Mouse (Mus musculus) intestine, embryonic 14.5 days (tissue): ENCODE results near the gene Opa1. TPM values are rescaled to one million over a fixed set of nuclear protein-coding genes. Genes with fewer than 3 reads are reported as not detected.

Experiments used
- ATAC-seq: fragments of 200-750 bp; cut with Nextera tagmentation; replicated peaks from 2 replicates; pipeline ENCODE4 v1.8.0; 2017; ENCODE audit warnings: low read depth, moderate number of reproducible peaks, moderate TSS enrichment, moderate library complexity; ENCODE audit not compliant: low FRiP score, low TSS enrichment
- DNase-seq: peaks from one replicate; pipeline ENCODE4 v3.0.0-alpha.2; 2018; ENCODE audit warnings: low spot score
- H3K27ac ChIP-seq: fragments of 300-500 bp; sonication (generic); 2 replicates; pipeline ENCODE4 v1.5.1; 2014; ENCODE audit warnings: low read depth, mild to moderate bottlenecking, control low read depth
- H3K27me3 ChIP-seq: fragments of 300-500 bp; sonication (generic); replicated peaks from 2 replicates; pipeline ENCODE4 v1.6.1; 2014; ENCODE audit warnings: low read length, control low read depth; ENCODE audit not compliant: control insufficient read depth, insufficient read depth
- H3K36me3 ChIP-seq: fragments of 300-500 bp; sonication (generic); 2 replicates; pipeline ENCODE4 v1.6.1; 2014; ENCODE audit warnings: low read length, control low read depth; ENCODE audit not compliant: control insufficient read depth, insufficient read depth
- H3K4me1 ChIP-seq: fragments of 300-500 bp; sonication (generic); replicated peaks from 2 replicates; pipeline ENCODE4 v1.6.1; 2014; ENCODE audit warnings: low read length, control low read depth, mixed read lengths; ENCODE audit not compliant: control insufficient read depth, insufficient read depth
- H3K4me2 ChIP-seq: fragments of 300-500 bp; sonication (generic); 2 replicates; pipeline ENCODE4 v1.6.1; 2014; ENCODE audit warnings: low read length
- H3K4me3 ChIP-seq: fragments of 300-500 bp; sonication (generic); 2 replicates; pipeline ENCODE4 v1.5.1; 2014; ENCODE audit warnings: low read depth, low read length, control low read depth, mixed read lengths
- H3K9ac ChIP-seq: fragments of 300-500 bp; sonication (generic); 2 replicates; pipeline ENCODE4 v1.6.1; 2014; ENCODE audit warnings: mild to moderate bottlenecking, low read length
- H3K9me3 ChIP-seq: fragments of 300-500 bp; sonication (generic); 2 replicates; pipeline ENCODE4 v1.6.1; 2016; ENCODE audit warnings: low read length, control low read depth; ENCODE audit not compliant: control insufficient read depth
- WGBS: fragments of 180-500 bp; shearing (Covaris S2); extraction: QIAGEN DNeasy Blood & Tissue Kit; methylation state at CpG from one replicate; pipeline ENCODE4 v1.1.7; 2014; 5-methylcytosine and 5-hydroxymethylcytosine counted together
- polyA plus RNA-seq: library from polyadenylated mRNA; unstranded; fragments of >200 nt; fragmentation: Nextera tagmentation; extraction: Ambion mirVana; gene quantifications from 2 replicates; pipeline ENCODE4 v1.2.1, GENCODE M21; 2014

Gene Opa1
- polyA plus RNA-seq, 1 experiment from 2014 or later, result 37.6 TPM

- no peak overlapping the region for H3K27ac ChIP-seq
- no peaks in the 10 kb centered on the region for H3K4me1 ChIP-seq
- DNase-seq (peak; percentile 56), ATAC-seq (no peak)
- H3K4me3 ChIP-seq, result no peak overlapping the region
- no peaks in the 10 kb centered on the region for H3K36me3 ChIP-seq
- H3K4me2 ChIP-seq, result peak overlapping the region; percentile 26
- H3K9ac ChIP-seq, result no peak overlapping the region
- no peaks in the 10 kb centered on the region for H3K9me3 ChIP-seq
- no peaks in the 10 kb centered on the region; the same call in none of the 2 replicates for H3K27me3 ChIP-seq
- WGBS, result 48% methylated on average over 10 of the region's 10 CpGs
These were observed 18.7 kb upstream of the Opa1 start for GRCm38 (mm10) chr16:29560454-29560853.

- Histone ChIP-seq H3K4me3 (no peak overlapping the region), H3K36me3 (no peaks in the 10 kb centered on the region), H3K27me3 (no peaks in the 10 kb centered on the region; the same call in none of the 2 replicates), H3K27ac (no peak overlapping the region), H3K9ac (no peak overlapping the region), H3K4me1 (no peaks in the 10 kb centered on the region), H3K4me2 (peak overlapping the region; percentile 26), H3K9me3 (no peaks in the 10 kb centered on the region)
- WGBS, result 8% methylated on average over 7 of the region's 7 CpGs
- DNase-seq (peak; percentile 55), ATAC-seq (no peak)
These were observed 18.3 kb upstream of the Opa1 start for GRCm38 (mm10) chr16:29560869-29561268.

DNA sequence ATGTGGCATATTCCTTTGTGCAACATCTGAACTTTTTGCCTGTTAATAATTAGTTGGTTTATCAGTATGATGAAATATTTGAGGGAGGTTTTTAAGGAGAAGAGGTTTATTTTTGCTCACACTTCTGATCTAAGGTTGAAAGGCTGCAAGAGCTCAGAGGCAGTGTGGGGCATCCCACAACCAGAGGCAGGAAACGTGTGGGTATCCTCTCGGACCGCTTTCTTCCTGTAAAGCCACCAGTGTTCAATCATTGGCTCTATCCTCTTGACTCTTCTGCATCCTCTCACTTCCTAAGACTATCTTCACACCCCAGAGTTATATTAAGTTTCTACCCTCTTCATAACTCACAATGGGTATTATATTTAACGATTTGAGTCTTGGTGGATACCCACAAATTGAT, 5.1 kb upstream of the Opa1 start:
- no peak for DNase-seq
- H3K4me2 ChIP-seq, result no peak overlapping the region
- no peaks in the 10 kb centered on the region for H3K27me3 ChIP-seq
- no peak overlapping the region for H3K9ac ChIP-seq
- no peak for ATAC-seq
- H3K27ac ChIP-seq, result no peak overlapping the region
- no peaks in the 10 kb centered on the region for H3K36me3 ChIP-seq
- no peaks in the 10 kb centered on the region for H3K9me3 ChIP-seq
- no peaks in the 10 kb centered on the region for H3K4me1 ChIP-seq
- 61% methylated on average over 4 of the region's 4 CpGs for WGBS
- no peak overlapping the region for H3K4me3 ChIP-seq

GRCm38 (mm10) chr16:29575620-29576019, 3.5 kb upstream of the Opa1 start:
- Histone ChIP-seq H3K27ac (no peak overlapping the region), H3K9ac (no peak overlapping the region), H3K36me3 (no peaks in the 10 kb centered on the region), H3K9me3 (no peaks in the 10 kb centered on the region), H3K4me2 (no peak overlapping the region), H3K27me3 (no peaks in the 10 kb centered on the region), H3K4me3 (no peak overlapping the region), H3K4me1 (peaks cover 7% of the 10 kb centered on the region; the same call in 1 of the 2 replicates)
- WGBS, result 7% methylated on average over 5 of the region's 5 CpGs
- no peak for DNase-seq
- no peak for ATAC-seq

- DNase-seq, result no peak
- peaks cover 8% of the 10 kb centered on the region; the same call in 1 of the 2 replicates for H3K4me1 ChIP-seq
- H3K4me3 ChIP-seq, result peak overlapping the region; percentile 76
- H3K27ac ChIP-seq, result no peak overlapping the region
- H3K9ac ChIP-seq, result peak overlapping the region; percentile 77
- WGBS, result 5% methylated on average over 12 of the region's 12 CpGs
- H3K9me3 ChIP-seq, result no peaks in the 10 kb centered on the region
- ATAC-seq, result no peak
- H3K27me3 ChIP-seq, result no peaks in the 10 kb centered on the region
- peak overlapping the region; percentile 96 for H3K4me2 ChIP-seq
- 0 out of 2 replicates have a peak, but pooled peaks cover under 1% of the 10 kb centered on the region for H3K36me3 ChIP-seq
These were observed 648 bp downstream of the Opa1 start for GRCm38 (mm10) chr16:29579787-29580176.

DNA sequence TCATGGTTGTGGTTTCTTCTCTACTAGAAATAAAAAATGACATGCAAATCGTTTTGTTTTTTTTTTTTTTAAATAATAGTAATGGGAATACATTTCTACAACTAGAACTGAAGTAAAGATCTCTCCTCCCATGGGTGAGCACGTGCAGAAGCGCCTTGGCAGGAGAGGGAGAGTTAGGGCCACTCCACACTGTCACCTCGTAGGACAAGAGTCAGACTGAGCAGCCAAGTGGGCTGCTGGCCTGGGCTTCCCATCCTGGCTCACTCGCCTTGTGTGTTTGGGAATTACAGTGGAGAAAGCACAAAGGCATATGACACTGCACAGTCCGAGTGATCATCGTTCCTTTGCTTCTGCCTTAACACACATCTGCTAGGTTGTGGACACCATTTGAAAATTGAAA, 13.0 kb downstream of the Opa1 start:
- 81% methylated on average over 7 of the region's 7 CpGs for WGBS
- Histone ChIP-seq H3K27ac (no peak overlapping the region), H3K9ac (no peak overlapping the region), H3K36me3 (peaks cover 72% of the 10 kb centered on the region), H3K4me2 (no peak overlapping the region), H3K9me3 (no peaks in the 10 kb centered on the region), H3K4me3 (no peak overlapping the region), H3K27me3 (no peaks in the 10 kb centered on the region), H3K4me1 (no peaks in the 10 kb centered on the region)
- ATAC-seq, result no peak
- DNase-seq, result no peak

- no peaks in the 10 kb centered on the region for H3K4me1 ChIP-seq
- no peak overlapping the region for H3K9ac ChIP-seq
- WGBS, result 85% methylated on average over 4 of the region's 4 CpGs
- no peak overlapping the region for H3K4me2 ChIP-seq
- ATAC-seq (no peak), DNase-seq (no peak)
- no peak overlapping the region for H3K4me3 ChIP-seq
- peaks cover 56% of the 10 kb centered on the region for H3K36me3 ChIP-seq
- no peaks in the 10 kb centered on the region for H3K27me3 ChIP-seq
- no peak overlapping the region for H3K27ac ChIP-seq
- no peaks in the 10 kb centered on the region for H3K9me3 ChIP-seq
These were observed 18.0 kb downstream of the Opa1 start for GRCm38 (mm10) chr16:29597122-29597521.

DNA sequence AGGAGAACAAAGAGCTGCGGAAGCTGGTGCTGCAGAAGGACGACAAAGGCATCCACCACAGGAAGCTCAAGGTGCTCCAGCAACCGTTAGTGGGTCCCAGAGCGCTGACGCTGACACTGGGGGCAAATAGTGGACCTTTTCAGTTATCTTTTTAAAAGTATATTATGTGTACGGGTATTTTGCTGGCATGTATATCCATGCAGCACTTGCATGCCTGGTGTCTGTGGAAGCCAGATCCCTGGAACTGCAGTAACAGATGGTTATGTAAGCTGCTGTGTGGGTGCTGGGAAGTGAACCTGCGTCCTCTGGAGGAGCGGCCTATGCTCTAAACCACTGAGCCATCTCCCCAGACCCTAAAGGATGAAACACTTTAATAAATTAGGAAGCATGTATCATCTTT, 26.4 kb downstream of the Opa1 start:
- Histone ChIP-seq H3K27me3 (no peaks in the 10 kb centered on the region), H3K36me3 (peaks cover 71% of the 10 kb centered on the region), H3K4me1 (no peaks in the 10 kb centered on the region), H3K4me3 (no peak overlapping the region), H3K9ac (no peak overlapping the region), H3K9me3 (no peaks in the 10 kb centered on the region), H3K27ac (no peak overlapping the region), H3K4me2 (no peak overlapping the region)
- ATAC-seq, result no peak
- 91% methylated on average over 8 of the region's 8 CpGs for WGBS
- no peak for DNase-seq

DNA sequence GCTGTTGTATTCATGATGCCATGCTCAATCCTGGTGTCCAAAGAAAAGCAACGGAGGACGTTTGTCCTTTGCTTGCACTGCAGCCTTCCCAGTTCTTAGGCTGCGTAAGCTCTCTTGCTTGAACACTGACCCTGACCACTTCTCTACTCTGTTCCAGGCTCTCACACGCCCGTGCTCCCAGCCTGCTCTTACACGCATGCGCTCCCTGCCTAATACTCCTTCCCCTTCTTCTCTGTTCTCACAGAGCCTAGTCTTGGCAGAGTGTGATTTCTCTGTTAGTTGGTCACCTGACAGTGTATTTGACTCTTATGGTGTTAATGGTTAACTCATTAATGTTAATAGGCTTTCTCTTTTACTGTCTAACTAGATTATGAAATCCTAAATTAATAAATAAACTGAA, 28.0 kb downstream of the Opa1 start:
- no peak overlapping the region for H3K27ac ChIP-seq
- H3K9ac ChIP-seq, result no peak overlapping the region
- DNase-seq (no peak), ATAC-seq (no peak)
- H3K4me2 ChIP-seq, result no peak overlapping the region
- H3K4me1 ChIP-seq, result no peaks in the 10 kb centered on the region
- no peaks in the 10 kb centered on the region for H3K27me3 ChIP-seq
- H3K4me3 ChIP-seq, result no peak overlapping the region
- 88% methylated on average over 7 of the region's 7 CpGs for WGBS
- no peaks in the 10 kb centered on the region for H3K9me3 ChIP-seq
- peaks cover 78% of the 10 kb centered on the region for H3K36me3 ChIP-seq
